Mouse (Mus musculus): ENCODE results near the gene Ppp1r2. TPM values are rescaled to one million over a fixed set of nuclear protein-coding genes. Genes with fewer than 3 reads are reported as not detected.

The Ppp1r2 gene
- total RNA-seq (2023) = 94.4 and 94.5 TPM in 2 replicates

DNA sequence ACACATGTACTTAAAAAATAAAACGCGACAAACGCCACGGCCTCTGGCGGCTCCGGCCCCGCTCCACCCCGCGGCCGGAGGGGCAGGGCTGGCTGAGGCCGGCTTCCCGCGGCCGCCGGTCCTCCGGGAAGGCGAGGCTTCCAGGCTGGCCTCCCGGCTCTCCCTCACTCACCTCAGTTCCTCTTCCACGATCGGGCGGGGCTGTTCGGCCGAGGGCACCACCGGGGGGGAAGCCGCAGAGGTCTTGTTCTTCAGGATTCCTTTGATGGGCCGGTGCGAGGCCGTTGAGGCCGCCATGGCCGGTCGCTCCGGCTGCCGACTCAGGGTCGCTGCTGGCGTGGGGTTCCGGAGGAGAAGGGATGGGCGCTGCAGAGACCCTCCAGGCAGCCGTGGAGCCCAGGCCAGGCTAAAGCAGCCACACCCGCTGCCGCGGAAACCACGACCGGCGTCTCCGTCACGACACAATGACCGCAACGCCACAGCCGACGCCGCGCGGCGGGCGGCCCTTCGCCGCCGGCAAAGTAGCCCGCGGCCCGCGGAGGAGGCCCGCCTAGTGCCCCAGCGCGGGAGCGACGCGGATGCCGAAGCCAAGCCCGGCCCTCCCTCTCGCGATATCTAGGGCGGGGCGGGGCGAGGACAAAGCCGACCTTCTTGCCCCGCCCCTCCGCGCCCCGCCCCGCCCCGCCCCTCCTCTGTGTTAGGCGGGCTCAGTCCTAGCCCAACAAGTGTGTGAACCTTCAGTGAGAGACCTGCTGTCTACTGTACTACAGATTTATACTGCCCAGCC, at the start of gene Ppp1r2:
TSS of gene Ppp1r2 (minus strand) at position 604 of the 787 bp plus-strand sequence.

DNA sequence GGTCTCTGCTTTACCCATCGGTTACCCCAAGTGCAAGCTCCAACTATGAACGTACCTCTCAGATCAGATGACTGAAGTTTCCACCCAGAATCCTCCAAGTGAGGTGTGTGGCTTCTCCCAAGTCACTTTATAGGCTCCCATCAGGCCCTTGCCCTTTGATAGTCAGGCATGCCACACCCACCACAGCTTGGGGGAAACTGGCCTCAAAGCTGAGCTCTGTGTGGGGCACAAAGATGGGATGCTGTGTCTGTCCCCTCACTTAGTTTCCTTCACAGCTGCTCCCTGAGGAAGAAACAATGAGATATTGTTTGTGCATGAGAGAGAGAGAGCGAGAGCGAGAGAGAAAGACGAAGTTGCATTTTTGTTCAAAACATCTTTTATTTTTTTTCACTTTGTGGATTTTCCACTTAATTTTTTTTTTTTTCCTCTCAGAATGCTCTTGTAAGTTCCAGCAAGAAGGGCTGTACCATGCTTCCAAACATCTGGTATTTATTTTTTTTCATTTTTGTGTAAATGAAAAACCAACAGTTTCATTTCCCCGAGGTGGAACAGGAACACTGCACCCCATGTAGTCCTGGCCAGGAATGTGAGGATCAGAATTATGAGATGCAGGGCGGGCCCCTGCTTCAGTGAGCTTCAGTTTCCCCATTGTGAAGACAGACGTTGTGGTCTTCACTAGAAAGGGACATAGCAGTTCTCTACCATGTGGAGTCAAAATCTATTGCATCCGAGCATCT, 39.6 kb upstream of the Ppp1r2 start, which contains the start of gene Apod:
TSS of gene Apod (minus strand) at position 312 of the 737 bp plus-strand sequence.

Other genes with a start within 250 kb of the Ppp1r2 start
- gene Xxylt1, start 193.8 kb downstream of the Ppp1r2 start, total RNA-seq (2023) = 2.5 and 3.3 TPM in 2 replicates
- 91.7 and 109 TPM in 2 replicates for gene Acap2, start 74.0 kb downstream of the Ppp1r2 start, total RNA-seq (2023)
- not detected in 2 replicates for gene Apod, start 39.5 kb upstream of the Ppp1r2 start, total RNA-seq (2023)
- gene Bdh1, start 147.0 kb upstream of the Ppp1r2 start, total RNA-seq (2023) = 0.16 and 0.66 TPM in 2 replicates